Mouse (Mus musculus) monocyte, adult 5-6 weeks (primary cell): ENCODE measurements around the gene Prr12. TPM values are rescaled to one million over a fixed set of nuclear protein-coding genes. Genes with fewer than 3 reads are reported as not detected.
A peak's percentile ranks its signal among the peaks of the same experiment; 100 is the strongest.
"Not testable (repeated sequence)": the region's sequence is repeated elsewhere in the genome, so short reads cannot be mapped to it uniquely, and the experiment has no call there.

Experiments
- ATAC-seq: fragments of 153-309, 156-312 bp; replicated peaks from 2 replicates; pipeline ENCODE4 v1.8.0; 2017; ENCODE audit warnings: mild to moderate bottlenecking; ENCODE audit not compliant: low TSS enrichment, insufficient number of reproducible peaks, severe bottlenecking, poor library complexity, low FRiP score
- total RNA-seq: library from RNA; stranded (forward); fragments of 200-1000, 200-491, 200-594 nt; gene quantifications from 3 replicates; pipeline ENCODE4 v1.2.3, GENCODE M21; 2017

Gene Prr12
- total RNA-seq, 1 experiment from 2014 or later, result 2.0 TPM

- no peak for ATAC-seq
Observed at GRCm38 (mm10) chr7:45033722-45034359, 18.8 kb downstream of the Prr12 start.

- ATAC-seq, result no peak
Observed at GRCm38 (mm10) chr7:45030857-45031256, 21.8 kb downstream of the Prr12 start.

GRCm38 (mm10) chr7:45029995-45030394 is 22.7 kb downstream of the Prr12 start:
- no peak for ATAC-seq

GRCm38 (mm10) chr7:45028351-45028750 is 24.3 kb downstream of the Prr12 start:
- ATAC-seq, result no peak

- ATAC-seq, result no peak
Observed at GRCm38 (mm10) chr7:45027761-45028160, 24.9 kb downstream of the Prr12 start.

GRCm38 (mm10) chr7:45026256-45026655 is 26.4 kb downstream of the Prr12 start:
- ATAC-seq, result no peak

- no peak for ATAC-seq
Observed at GRCm38 (mm10) chr7:45025601-45026220, 27.0 kb downstream of the Prr12 start.

GRCm38 (mm10) chr7:45024281-45025248 is 28.1 kb downstream of the Prr12 start:
- ATAC-seq, result no peak

GRCm38 (mm10) chr7:45023711-45024110 is 29.0 kb downstream of the Prr12 start:
- not testable (repeated sequence) for ATAC-seq

GRCm38 (mm10) chr7:45020225-45020624 is 32.5 kb downstream of the Prr12 start:
- ATAC-seq, result no peak

- no peak for ATAC-seq
Observed at GRCm38 (mm10) chr7:45019031-45019571, 33.6 kb downstream of the Prr12 start.

GRCm38 (mm10) chr7:45017242-45018061 is 35.2 kb downstream of the Prr12 start, which contains the start of gene Rras:
Gene Rras (plus strand): TSS chr7:45017961.
- peak; percentile 72 for ATAC-seq

GRCm38 (mm10) chr7:45016761-45017160 is 35.9 kb downstream of the Prr12 start:
- ATAC-seq, result no peak

- peak; percentile 76 for ATAC-seq
Observed at GRCm38 (mm10) chr7:45015957-45016612, 36.6 kb downstream of the Prr12 start, which contains the start of gene Scaf1. Gene Scaf1 (minus strand): TSS chr7:45016363.

GRCm38 (mm10) chr7:45015344-45015956 is 37.2 kb downstream of the Prr12 start:
- ATAC-seq, result no peak

- ATAC-seq, result no peak
Observed at GRCm38 (mm10) chr7:45014096-45014451, 38.6 kb downstream of the Prr12 start.

- ATAC-seq, result no peak
Observed at GRCm38 (mm10) chr7:45013366-45014095, 39.1 kb downstream of the Prr12 start.
